Mouse (Mus musculus): Measurements from ENCODE around the gene Adgrl2. TPM values are rescaled to one million over a fixed set of nuclear protein-coding genes. Genes with fewer than 3 reads are reported as not detected.

Gene Adgrl2
- total RNA-seq, 2 experiments from 2014 or later, result 122 to 126 TPM

GRCm38 (mm10) chr3:148833070-148833769 is 157.1 kb downstream of the Adgrl2 start:
- no peak overlapping the region for H3K27ac ChIP-seq
- no peak for DNase-seq (ENCODE audit: extremely low spot score in 1 of 2, low spot score in 2 of 2)
- no peak for TF ChIP-seq CTCF (IDR thresholded peaks at IDR 0.05)
- intact Hi-C loops (cut with DNase I), result no loop called here
- H3K4me3 ChIP-seq, result no peak overlapping the region

- no peak overlapping the region for H3K4me3 ChIP-seq
- no peak for DNase-seq (ENCODE audit: extremely low spot score in 1 of 2, low spot score in 2 of 2)
- H3K27ac ChIP-seq, result no peak overlapping the region
- no peak for TF ChIP-seq CTCF (IDR thresholded peaks at IDR 0.05)
- intact Hi-C loops (cut with DNase I), result no loop called here
Observed at GRCm38 (mm10) chr3:148832001-148832400, 158.4 kb downstream of the Adgrl2 start.

GRCm38 (mm10) chr3:148828519-148828918 is 161.8 kb downstream of the Adgrl2 start:
- intact Hi-C loops (cut with DNase I), result no loop called here
- Histone ChIP-seq H3K4me3 (no peak overlapping the region), H3K27ac (no peak overlapping the region)
- no peak for TF ChIP-seq CTCF (IDR thresholded peaks at IDR 0.05)
- DNase-seq (ENCODE audit: extremely low spot score in 1 of 2, low spot score in 2 of 2), result no peak

GRCm38 (mm10) chr3:148823551-148823950 is 166.8 kb downstream of the Adgrl2 start:
- DNase-seq (ENCODE audit: extremely low spot score in 1 of 2, low spot score in 2 of 2), result no peak
- TF ChIP-seq CTCF (IDR thresholded peaks at IDR 0.05), result no peak
- no peak overlapping the region for H3K4me3 ChIP-seq
- no peak overlapping the region for H3K27ac ChIP-seq
- intact Hi-C loops (cut with DNase I), result no loop called here

GRCm38 (mm10) chr3:148821632-148822031 is 168.7 kb downstream of the Adgrl2 start:
- no peak for TF ChIP-seq CTCF (IDR thresholded peaks at IDR 0.05)

GRCm38 (mm10) chr3:148819323-148820046 is 170.9 kb downstream of the Adgrl2 start:
- DNase-seq (ENCODE audit: extremely low spot score in 1 of 2, low spot score in 2 of 2), result no peak
- TF ChIP-seq CTCF (IDR thresholded peaks at IDR 0.05), result no peak
- no peak overlapping the region for H3K4me3 ChIP-seq
- intact Hi-C loops (cut with DNase I), result no loop called here
- H3K27ac ChIP-seq, result no peak overlapping the region

More at GRCm38 (mm10) chr3:148821632-148822031, 168.7 kb downstream of the Adgrl2 start:
- intact Hi-C loops (cut with DNase I), result no loop called here
- Histone ChIP-seq H3K4me3 (no peak overlapping the region), H3K27ac (no peak overlapping the region)
- no peak for DNase-seq (ENCODE audit: extremely low spot score in 1 of 2, low spot score in 2 of 2)

GRCm38 (mm10) chr3:148818414-148819105 is 171.8 kb downstream of the Adgrl2 start:
- DNase-seq (ENCODE audit: extremely low spot score in 1 of 2, low spot score in 2 of 2), result no peak
- no peak overlapping the region for H3K27ac ChIP-seq
- no peak for TF ChIP-seq CTCF (IDR thresholded peaks at IDR 0.05)
- H3K4me3 ChIP-seq, result no peak overlapping the region
- intact Hi-C loops (cut with DNase I), result no loop called here

- intact Hi-C loops (cut with DNase I), result no loop called here
- TF ChIP-seq CTCF (IDR thresholded peaks at IDR 0.05), result no peak
- no peak for DNase-seq (ENCODE audit: extremely low spot score in 1 of 2, low spot score in 2 of 2)
- Histone ChIP-seq H3K4me3 (no peak overlapping the region), H3K27ac (no peak overlapping the region)
Observed at GRCm38 (mm10) chr3:148817491-148817890, 172.9 kb downstream of the Adgrl2 start.

- Histone ChIP-seq H3K27ac (no peak overlapping the region), H3K4me3 (no peak overlapping the region)
- no peak for TF ChIP-seq CTCF (IDR thresholded peaks at IDR 0.05)
- no peak for DNase-seq (ENCODE audit: extremely low spot score in 1 of 2, low spot score in 2 of 2)
- intact Hi-C loops (cut with DNase I), result no loop called here
Observed at GRCm38 (mm10) chr3:148813121-148813520, 177.2 kb downstream of the Adgrl2 start.

GRCm38 (mm10) chr3:148812059-148812458 is 178.3 kb downstream of the Adgrl2 start:
- intact Hi-C loops (cut with DNase I), result no loop called here
- TF ChIP-seq CTCF (IDR thresholded peaks at IDR 0.05), result no peak
- no peak overlapping the region for H3K27ac ChIP-seq
- DNase-seq (ENCODE audit: extremely low spot score in 1 of 2, low spot score in 2 of 2), result no peak
- no peak overlapping the region for H3K4me3 ChIP-seq

- no peak for DNase-seq (ENCODE audit: extremely low spot score in 1 of 2, low spot score in 2 of 2)
- Histone ChIP-seq H3K27ac (no peak overlapping the region), H3K4me3 (no peak overlapping the region)
- intact Hi-C loops (cut with DNase I), result no loop called here
- no peak for TF ChIP-seq CTCF (IDR thresholded peaks at IDR 0.05)
Observed at GRCm38 (mm10) chr3:148806977-148807376, 183.4 kb downstream of the Adgrl2 start.

GRCm38 (mm10) chr3:148793286-148793913 is 197.0 kb downstream of the Adgrl2 start:
- no peak for DNase-seq (ENCODE audit: extremely low spot score in 1 of 2, low spot score in 2 of 2)
- no peak for TF ChIP-seq CTCF (IDR thresholded peaks at IDR 0.05)

More at GRCm38 (mm10) chr3:148793286-148793913, 197.0 kb downstream of the Adgrl2 start:
- no peak overlapping the region for H3K4me3 ChIP-seq
- H3K27ac ChIP-seq, result no peak overlapping the region
- intact Hi-C loops (cut with DNase I), result no loop called here
